Mouse (Mus musculus) midbrain, embryonic 16.5 days (tissue): ENCODE measurements at regions not wholly inside any gene's neighbourhood (a gene's known extent, or its start where the extent isn't known, plus 50 kb on each side); places are given as distances from the start of the nearest gene placed in this dataset.

Experiments
- ATAC-seq: fragments of 200-750 bp; cut with Nextera tagmentation; 2 replicates; pipeline ENCODE4 v1.8.0; 2017; ENCODE audit warnings: moderate TSS enrichment
- H3K27ac ChIP-seq: fragments of 300-500 bp; sonication (generic); 2 replicates; pipeline ENCODE4 v1.5.1; 2014; ENCODE audit warnings: mild to moderate bottlenecking, low read length, mixed read lengths
- H3K27me3 ChIP-seq: fragments of 300-500 bp; sonication (generic); 2 replicates; pipeline ENCODE4 v1.6.1; 2014; ENCODE audit warnings: low read depth, low read length, mixed read lengths; ENCODE audit not compliant: control insufficient read depth, insufficient read depth
- H3K36me3 ChIP-seq: fragments of 300-500 bp; sonication (generic); 2 replicates; pipeline ENCODE4 v1.6.1; 2014; ENCODE audit warnings: mild to moderate bottlenecking, low read length, moderate library complexity, mixed read lengths; ENCODE audit not compliant: control insufficient read depth, insufficient read depth
- H3K4me1 ChIP-seq: fragments of 300-500 bp; sonication (generic); 2 replicates; pipeline ENCODE4 v1.6.1; 2014; ENCODE audit warnings: mild to moderate bottlenecking, low read length, mixed read lengths; ENCODE audit not compliant: control insufficient read depth, insufficient read depth
- H3K4me2 ChIP-seq: fragments of 300-500 bp; sonication (generic); 2 replicates; pipeline ENCODE4 v1.6.1; 2014; ENCODE audit warnings: mild to moderate bottlenecking, low read length, mixed read lengths
- H3K4me3 ChIP-seq: fragments of 300-500 bp; sonication (generic); 2 replicates; pipeline ENCODE4 v1.5.1; 2014; ENCODE audit warnings: low read depth, mild to moderate bottlenecking, low read length, moderate library complexity, mixed read lengths
- H3K9ac ChIP-seq: fragments of 300-500 bp; sonication (generic); 2 replicates; pipeline ENCODE4 v1.6.1; 2014; ENCODE audit warnings: low read depth, low read length, mixed read lengths
- H3K9me3 ChIP-seq: fragments of 300-500 bp; sonication (generic); replicated peaks from 2 replicates; pipeline ENCODE4 v1.6.1; 2014; ENCODE audit warnings: mild to moderate bottlenecking, low read length, mixed read lengths; ENCODE audit not compliant: control insufficient read depth, poor library complexity, severe bottlenecking
- WGBS: fragments of 180-500 bp; shearing (Covaris S2); extraction: QIAGEN DNeasy Blood & Tissue Kit; methylation state at CpG from one replicate; pipeline ENCODE4 v1.1.7; 2014; 5-methylcytosine and 5-hydroxymethylcytosine counted together

- H3K9ac ChIP-seq, result no peak overlapping the region
- no peak overlapping the region for H3K4me3 ChIP-seq
- H3K4me1 ChIP-seq, result no peaks in the 10 kb centered on the region
- ATAC-seq, result no peak
- H3K27ac ChIP-seq, result no peak overlapping the region
- no peak overlapping the region for H3K4me2 ChIP-seq
- no peaks in the 10 kb centered on the region for H3K9me3 ChIP-seq
- H3K36me3 ChIP-seq, result no peaks in the 10 kb centered on the region
- 76% methylated on average over 3 of the region's 3 CpGs for WGBS
- H3K27me3 ChIP-seq, result no peaks in the 10 kb centered on the region
These were observed 265.4 kb downstream of the Pmp22 start for GRCm38 (mm10) chr11:63394201-63394600.

- H3K9ac ChIP-seq, result no peak overlapping the region
- H3K4me1 ChIP-seq, result no peaks in the 10 kb centered on the region
- no peaks in the 10 kb centered on the region for H3K36me3 ChIP-seq
- H3K9me3 ChIP-seq, result no peaks in the 10 kb centered on the region
- no peak overlapping the region for H3K4me2 ChIP-seq
- 36% methylated on average over 8 of the region's 8 CpGs for WGBS
- H3K27ac ChIP-seq, result no peak overlapping the region
- ATAC-seq, result no peak
- no peak overlapping the region for H3K4me3 ChIP-seq
- H3K27me3 ChIP-seq, result no peaks in the 10 kb centered on the region
These were observed 267.6 kb downstream of the Pmp22 start for GRCm38 (mm10) chr11:63396386-63396785.

GRCm38 (mm10) chr11:63402741-63403140 lies 274.0 kb downstream of the Pmp22 start:
- no peak for ATAC-seq
- Histone ChIP-seq H3K27ac (no peak overlapping the region), H3K9me3 (no peaks in the 10 kb centered on the region), H3K4me3 (no peak overlapping the region), H3K36me3 (no peaks in the 10 kb centered on the region), H3K27me3 (no peaks in the 10 kb centered on the region), H3K4me1 (no peaks in the 10 kb centered on the region), H3K9ac (no peak overlapping the region), H3K4me2 (no peak overlapping the region)
- 55% methylated on average over 5 of the region's 5 CpGs for WGBS

- peak overlapping the region; percentile 40 for H3K4me2 ChIP-seq
- 0 out of 2 replicates have a peak overlapping the region, but pooled peaks have one; percentile 5 for H3K4me3 ChIP-seq
- WGBS, result 11% methylated on average over 11 of the region's 11 CpGs
- no peak for ATAC-seq
- H3K27me3 ChIP-seq, result no peaks in the 10 kb centered on the region
- no peak overlapping the region for H3K9ac ChIP-seq
- no peaks in the 10 kb centered on the region for H3K4me1 ChIP-seq
- no peak overlapping the region for H3K27ac ChIP-seq
- no peaks in the 10 kb centered on the region for H3K9me3 ChIP-seq
- no peaks in the 10 kb centered on the region for H3K36me3 ChIP-seq
These were observed 275.9 kb downstream of the Pmp22 start for GRCm38 (mm10) chr11:63404719-63405118.

GRCm38 (mm10) chr11:63409431-63409830 lies 280.6 kb downstream of the Pmp22 start:
- Histone ChIP-seq H3K4me2 (no peak overlapping the region), H3K9me3 (no peaks in the 10 kb centered on the region), H3K27me3 (peaks cover 2% of the 10 kb centered on the region; the same call in 1 of the 2 replicates), H3K36me3 (no peaks in the 10 kb centered on the region), H3K9ac (no peak overlapping the region), H3K4me3 (no peak overlapping the region), H3K27ac (no peak overlapping the region), H3K4me1 (peaks cover 17% of the 10 kb centered on the region)
- 100% methylated on average over 1 of the region's 1 CpGs for WGBS
- ATAC-seq, result no peak

GRCm38 (mm10) chr11:63410921-63411320 lies 282.1 kb downstream of the Pmp22 start:
- no peak for ATAC-seq
- no peak overlapping the region for H3K27ac ChIP-seq
- peaks cover 17% of the 10 kb centered on the region for H3K4me1 ChIP-seq
- 95% methylated on average over 4 of the region's 4 CpGs for WGBS
- H3K9me3 ChIP-seq, result no peaks in the 10 kb centered on the region
- no peaks in the 10 kb centered on the region for H3K36me3 ChIP-seq
- no peak overlapping the region for H3K4me2 ChIP-seq
- H3K9ac ChIP-seq, result no peak overlapping the region
- peaks cover 2% of the 10 kb centered on the region; the same call in 1 of the 2 replicates for H3K27me3 ChIP-seq
- H3K4me3 ChIP-seq, result no peak overlapping the region

- peaks cover 2% of the 10 kb centered on the region; the same call in 1 of the 2 replicates for H3K27me3 ChIP-seq
- no peaks in the 10 kb centered on the region for H3K9me3 ChIP-seq
- H3K27ac ChIP-seq, result peak overlapping the region; percentile 2; the same call in 1 of the 2 replicates
- no peak overlapping the region for H3K9ac ChIP-seq
- peak overlapping the region; percentile 22 for H3K4me3 ChIP-seq
- 0 out of 2 replicates have a peak, but pooled peaks have one; percentile 32 for ATAC-seq
- H3K36me3 ChIP-seq, result no peaks in the 10 kb centered on the region
- peaks cover 17% of the 10 kb centered on the region for H3K4me1 ChIP-seq
- H3K4me2 ChIP-seq, result peak overlapping the region; percentile 50
- 3% methylated on average over 18 of the region's 18 CpGs for WGBS
These were observed 283.7 kb downstream of the Pmp22 start for GRCm38 (mm10) chr11:63412364-63412991.

GRCm38 (mm10) chr11:63413106-63413505 lies 284.3 kb downstream of the Pmp22 start:
- Histone ChIP-seq H3K4me2 (peak overlapping the region; percentile 50), H3K9ac (no peak overlapping the region), H3K27me3 (peaks cover 2% of the 10 kb centered on the region; the same call in 1 of the 2 replicates), H3K4me1 (peaks cover 17% of the 10 kb centered on the region), H3K4me3 (peak overlapping the region; percentile 22), H3K27ac (no peak overlapping the region), H3K9me3 (no peaks in the 10 kb centered on the region), H3K36me3 (no peaks in the 10 kb centered on the region)
- 5% methylated on average over 13 of the region's 13 CpGs for WGBS
- ATAC-seq, result no peak

GRCm38 (mm10) chr11:63413621-63414020 lies 284.8 kb downstream of the Pmp22 start:
- no peak for ATAC-seq

More at GRCm38 (mm10) chr11:63413621-63414020, 284.8 kb downstream of the Pmp22 start:
- Histone ChIP-seq H3K4me2 (no peak overlapping the region), H3K36me3 (no peaks in the 10 kb centered on the region), H3K9ac (no peak overlapping the region), H3K4me3 (no peak overlapping the region), H3K4me1 (peaks cover 17% of the 10 kb centered on the region), H3K27ac (no peak overlapping the region), H3K9me3 (no peaks in the 10 kb centered on the region), H3K27me3 (peaks cover 2% of the 10 kb centered on the region; the same call in 1 of the 2 replicates)
- WGBS, result 30% methylated on average over 4 of the region's 4 CpGs
